Mouse (Mus musculus) neural tube, embryonic 15.5 days (tissue): Measurements from ENCODE around the gene Vmn1r82. TPM values are rescaled to one million over a fixed set of nuclear protein-coding genes. Genes with fewer than 3 reads are reported as not detected.

ENCODE experiments used
- ATAC-seq: fragments of 200-750 bp; cut with Nextera tagmentation; 2 replicates; pipeline ENCODE4 v1.8.0; 2017; ENCODE audit warnings: mild to moderate bottlenecking, moderate TSS enrichment, moderate library complexity; ENCODE audit not compliant: low FRiP score
- H3K27ac ChIP-seq: fragments of 300-500 bp; sonication (generic); replicated peaks from 2 replicates; pipeline ENCODE4 v1.5.1; 2015; ENCODE audit warnings: mild to moderate bottlenecking, inconsistent platforms
- H3K27me3 ChIP-seq: fragments of 300-500 bp; sonication (generic); replicated peaks from 2 replicates; pipeline ENCODE4 v1.6.1; 2015; ENCODE audit warnings: inconsistent platforms
- H3K36me3 ChIP-seq: fragments of 300-500 bp; sonication (generic); 2 replicates; pipeline ENCODE4 v1.6.1; 2015; ENCODE audit warnings: inconsistent platforms
- H3K4me1 ChIP-seq: fragments of 300-500 bp; sonication (generic); 2 replicates; pipeline ENCODE4 v1.6.1; 2015; ENCODE audit warnings: inconsistent platforms
- H3K4me2 ChIP-seq: fragments of 300-500 bp; sonication (generic); 2 replicates; pipeline ENCODE4 v1.6.1; 2015; ENCODE audit warnings: inconsistent platforms, mild to moderate bottlenecking, moderate library complexity
- H3K4me3 ChIP-seq: fragments of 300-500 bp; sonication (generic); replicated peaks from 2 replicates; pipeline ENCODE4 v1.5.1; 2015; ENCODE audit warnings: mild to moderate bottlenecking, inconsistent platforms
- H3K9ac ChIP-seq: fragments of 300-500 bp; sonication (generic); replicated peaks from 2 replicates; pipeline ENCODE4 v1.6.1; 2015; ENCODE audit warnings: mild to moderate bottlenecking, inconsistent platforms
- H3K9me3 ChIP-seq: fragments of 300-500 bp; sonication (generic); replicated peaks from 2 replicates; pipeline ENCODE4 v1.6.1; 2016; ENCODE audit warnings: inconsistent platforms
- WGBS: fragments of 180-500 bp; shearing (Covaris S2); methylation state at CpG from one replicate; pipeline ENCODE4 v1.1.7; 2015; ENCODE audit warnings: mixed read lengths; 5-methylcytosine and 5-hydroxymethylcytosine counted together
- polyA plus RNA-seq: library from polyadenylated mRNA; unstranded; fragments of >200 nt; fragmentation: Nextera tagmentation; extraction: Ambion mirVana; gene quantifications from 2 replicates; pipeline ENCODE4 v1.2.1, GENCODE M21; 2015

The Vmn1r82 gene
- not detected in 2 replicates for polyA plus RNA-seq

GRCm38 (mm10) chr7:12300130-12300529, at the start of gene Vmn1r82:
TSS of gene Vmn1r82 (plus strand) at chr7:12300430.
- 65% methylated on average over 2 of the region's 2 CpGs for WGBS
- H3K4me2 ChIP-seq = no peak within 1 kb of the TSS
- H3K36me3 ChIP-seq = no peaks in the 10 kb centered on the region
- no peak within 1 kb of the TSS for H3K27ac ChIP-seq
- no peaks in the 10 kb centered on the region for H3K4me1 ChIP-seq
- H3K9ac ChIP-seq = no peak within 1 kb of the TSS
- no peak within 1 kb of the TSS for H3K4me3 ChIP-seq
- ATAC-seq = no peak
- no peaks in the 10 kb centered on the region for H3K27me3 ChIP-seq
- H3K9me3 ChIP-seq = no peaks in the 10 kb centered on the region; the same call in 1 of the 2 replicates

GRCm38 (mm10) chr7:12268169-12268568, 32.1 kb upstream of the Vmn1r82 start, which contains the start of gene Vmn1r81:
TSS of gene Vmn1r81 (minus strand) at chr7:12268269.
- no peaks in the 10 kb centered on the region for H3K36me3 ChIP-seq
- H3K27ac ChIP-seq = no peak within 1 kb of the TSS
- no peak within 1 kb of the TSS for H3K4me3 ChIP-seq
- 0 out of 2 replicates have a peak, but pooled peaks cover 7% of the 10 kb centered on the region for H3K9me3 ChIP-seq
- WGBS = 80% methylated on average over 1 of the region's 1 CpGs
- no peaks in the 10 kb centered on the region for H3K27me3 ChIP-seq
- H3K9ac ChIP-seq = no peak within 1 kb of the TSS
- no peak within 1 kb of the TSS for H3K4me2 ChIP-seq
- no peaks in the 10 kb centered on the region for H3K4me1 ChIP-seq
- ATAC-seq = no peak

DNA sequence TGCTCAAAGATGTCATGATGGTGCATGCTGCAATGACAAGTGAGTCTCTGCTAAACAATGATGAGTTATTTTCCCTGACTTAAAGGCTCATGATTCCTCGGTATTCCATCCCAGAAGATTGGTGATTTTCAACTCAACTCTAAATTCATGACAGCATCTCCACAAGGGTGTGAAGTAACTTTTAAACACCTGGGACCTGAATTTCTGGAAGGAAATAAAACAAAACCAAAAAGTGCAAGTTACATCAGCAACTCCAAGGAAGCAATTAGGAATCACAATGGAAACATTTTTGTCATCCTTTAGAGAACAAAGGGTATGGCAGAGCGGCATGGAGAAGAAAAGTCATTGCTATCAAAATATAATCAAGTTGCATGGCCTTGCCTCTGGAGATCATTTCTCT, 29.2 kb downstream of the Vmn1r82 start, which contains the start of gene Vmn1r83:
Gene Vmn1r83 (minus strand): TSS at position 101 of the 400 bp plus-strand sequence.
- H3K27me3 ChIP-seq = no peaks in the 10 kb centered on the region
- no peaks in the 10 kb centered on the region for H3K36me3 ChIP-seq
- 89% methylated on average over 2 of the region's 2 CpGs for WGBS
- peaks cover 6% of the 10 kb centered on the region; the same call in 1 of the 2 replicates for H3K9me3 ChIP-seq
- no peak within 1 kb of the TSS for H3K27ac ChIP-seq
- H3K4me2 ChIP-seq = no peak within 1 kb of the TSS
- no peak within 1 kb of the TSS for H3K9ac ChIP-seq
- no peaks in the 10 kb centered on the region for H3K4me1 ChIP-seq
- H3K4me3 ChIP-seq = no peak within 1 kb of the TSS
- no peak for ATAC-seq

Other genes starting within 250 kb of the Vmn1r82 start
- gene Vmn1r78, start 150.2 kb upstream of the Vmn1r82 start, polyA plus RNA-seq = not detected in 2 replicates
- not detected in 2 replicates for gene Vmn1r79, start 129.2 kb upstream of the Vmn1r82 start, polyA plus RNA-seq
- gene Vmn1r80, start 111.1 kb upstream of the Vmn1r82 start, polyA plus RNA-seq = not detected in 2 replicates
- 0.01 TPM in 1 of 2 replicates, not detected in the other for gene Vmn1r81, start 32.2 kb upstream of the Vmn1r82 start, polyA plus RNA-seq
- gene Vmn1r83, start 29.1 kb downstream of the Vmn1r82 start, polyA plus RNA-seq = not detected in 2 replicates
- not detected in 2 replicates for gene Vmn1r84, start 68.8 kb downstream of the Vmn1r82 start, polyA plus RNA-seq
- gene Zfp551, start 122.3 kb downstream of the Vmn1r82 start, polyA plus RNA-seq = 8.2 and 11.1 TPM in 2 replicates
- 27.7 and 29.5 TPM in 2 replicates for gene Zfp606, start 177.9 kb downstream of the Vmn1r82 start, polyA plus RNA-seq
- gene 2900092C05Rik, start 212.1 kb downstream of the Vmn1r82 start, polyA plus RNA-seq = not detected in 2 replicates